Mouse (Mus musculus) midbrain, embryonic 11.5 days (tissue): Measurements from ENCODE around the gene Fpgs. TPM values are rescaled to one million over a fixed set of nuclear protein-coding genes. Genes with fewer than 3 reads are reported as not detected.

Experiments
- ATAC-seq: fragments of 200-750 bp; cut with Nextera tagmentation; 2 replicates; pipeline ENCODE4 v1.8.0; 2017; ENCODE audit warnings: moderate TSS enrichment, moderate library complexity; ENCODE audit not compliant: low FRiP score
- DNase-seq: peaks from one replicate; pipeline ENCODE4 v3.0.0; 2015; ENCODE audit warnings: low spot score; ENCODE audit errors: missing footprints
- H3K27ac ChIP-seq: fragments of 300-500 bp; sonication (generic); 2 replicates; pipeline ENCODE4 v1.5.1; 2014; ENCODE audit warnings: low read depth, low read length
- H3K27me3 ChIP-seq: fragments of 300-500 bp; sonication (generic); 2 replicates; pipeline ENCODE4 v1.6.1; 2014; ENCODE audit warnings: mild to moderate bottlenecking, low read length, moderate library complexity, mixed read lengths; ENCODE audit not compliant: control insufficient read depth, insufficient read depth
- H3K36me3 ChIP-seq: fragments of 300-500 bp; sonication (generic); 2 replicates; pipeline ENCODE4 v1.6.1; 2014; ENCODE audit warnings: mild to moderate bottlenecking, low read length, moderate library complexity, mixed read lengths; ENCODE audit not compliant: control insufficient read depth, insufficient read depth
- H3K4me1 ChIP-seq: fragments of 300-500 bp; sonication (generic); 2 replicates; pipeline ENCODE4 v1.6.1; 2014; ENCODE audit warnings: low read length; ENCODE audit not compliant: control insufficient read depth, insufficient read depth
- H3K4me2 ChIP-seq: fragments of 300-500 bp; sonication (generic); 2 replicates; pipeline ENCODE4 v1.6.1; 2014; ENCODE audit warnings: mild to moderate bottlenecking, moderate library complexity
- H3K4me3 ChIP-seq: fragments of 300-500 bp; sonication (generic); 2 replicates; pipeline ENCODE4 v1.5.1; 2014; ENCODE audit warnings: low read depth, low read length
- H3K9ac ChIP-seq: fragments of 300-500 bp; sonication (generic); 2 replicates; pipeline ENCODE4 v1.6.1; 2014; ENCODE audit warnings: low read length
- H3K9me3 ChIP-seq: fragments of 300-500 bp; sonication (generic); 2 replicates; pipeline ENCODE4 v1.6.1; 2016; ENCODE audit warnings: low read length; ENCODE audit not compliant: control insufficient read depth
- WGBS: fragments of 180-500 bp; shearing (Covaris S2); extraction: QIAGEN DNeasy Blood & Tissue Kit; methylation state at CpG from one replicate; pipeline ENCODE4 v1.1.7; 2014; 5-methylcytosine and 5-hydroxymethylcytosine counted together
- polyA plus RNA-seq: library from polyadenylated mRNA; unstranded; fragments of >200 nt; fragmentation: Nextera tagmentation; extraction: Ambion mirVana; gene quantifications from 2 replicates; pipeline ENCODE4 v1.2.1, GENCODE M21; 2014

Gene Fpgs
- polyA plus RNA-seq, 1 experiment from 2014 or later = 13.9 TPM

DNA sequence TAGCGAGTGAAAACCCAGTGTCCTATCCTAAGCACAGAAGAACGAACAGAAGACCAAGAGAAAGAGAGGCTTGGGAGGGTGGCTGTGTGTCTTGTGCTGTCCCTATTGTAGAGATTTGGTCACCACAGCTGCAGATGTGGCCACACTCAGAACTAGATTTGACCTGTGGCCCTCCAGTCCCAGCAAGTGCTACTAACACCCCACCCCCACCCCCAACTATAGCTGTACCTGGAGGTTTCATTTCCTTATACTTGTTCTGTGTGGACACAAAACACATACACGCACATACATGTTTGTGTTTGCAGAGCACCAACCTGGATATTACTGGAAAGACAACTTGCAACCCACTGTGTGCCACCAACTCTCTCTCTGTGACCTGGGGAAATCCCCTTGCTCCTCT is 16.1 kb upstream of the Fpgs start:
- Histone ChIP-seq H3K27ac (no peak overlapping the region), H3K4me1 (no peaks in the 10 kb centered on the region), H3K27me3 (no peaks in the 10 kb centered on the region), H3K4me2 (no peak overlapping the region), H3K36me3 (no peaks in the 10 kb centered on the region), H3K9ac (no peak overlapping the region), H3K4me3 (no peak overlapping the region), H3K9me3 (no peaks in the 10 kb centered on the region)
- ATAC-seq (no peak), DNase-seq (no peak)
- WGBS = 92% methylated on average over 3 of the region's 3 CpGs

DNA sequence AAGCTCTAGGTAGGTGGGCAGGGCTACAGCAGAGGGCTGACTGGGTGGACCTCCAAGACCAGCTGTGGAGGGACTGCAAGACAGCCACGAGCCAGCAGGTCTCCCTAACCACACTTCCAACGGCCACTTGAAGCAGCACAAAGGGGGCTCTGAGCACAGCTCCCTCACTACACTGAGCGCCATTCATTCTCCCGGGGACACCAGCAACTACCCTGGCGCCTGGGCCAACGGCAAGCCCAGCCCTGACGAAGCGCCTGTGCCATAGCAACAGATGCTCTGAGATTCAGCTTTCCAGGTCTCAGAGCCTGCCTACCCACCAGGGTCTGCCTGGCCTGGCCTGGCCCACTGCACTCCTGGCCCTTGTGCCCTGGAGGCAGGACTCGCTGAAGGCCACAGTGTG is 14.8 kb upstream of the Fpgs start:
- no peaks in the 10 kb centered on the region for H3K36me3 ChIP-seq
- no peak overlapping the region for H3K27ac ChIP-seq
- no peak overlapping the region for H3K4me3 ChIP-seq
- H3K4me2 ChIP-seq = no peak overlapping the region
- peaks cover 5% of the 10 kb centered on the region for H3K4me1 ChIP-seq
- H3K9ac ChIP-seq = no peak overlapping the region; the same call in 1 of the 2 replicates
- ATAC-seq (no peak), DNase-seq (no peak)
- WGBS = 64% methylated on average over 9 of the region's 9 CpGs
- no peaks in the 10 kb centered on the region for H3K9me3 ChIP-seq
- H3K27me3 ChIP-seq = no peaks in the 10 kb centered on the region

DNA sequence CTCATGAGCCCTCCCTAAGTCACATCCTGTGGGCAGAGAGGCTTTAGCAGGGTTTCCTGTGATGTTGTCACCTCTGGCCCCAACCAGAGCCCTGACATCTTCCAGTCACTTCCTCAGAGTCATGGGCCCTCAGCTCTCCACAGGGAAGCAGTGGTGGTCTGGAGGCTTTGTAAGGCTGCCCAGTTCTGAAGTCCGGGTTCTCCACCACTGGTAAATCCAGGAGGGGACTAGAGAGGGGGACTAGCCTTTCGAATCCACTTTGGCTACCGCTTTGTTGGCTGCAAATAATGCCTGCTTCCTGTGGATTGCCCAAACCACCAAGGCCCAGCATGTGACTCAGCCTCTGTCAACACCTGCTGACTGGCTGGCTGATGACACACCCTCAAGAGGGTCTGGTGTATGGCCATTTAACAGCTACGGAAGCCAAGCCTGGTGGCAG is 11.1 kb upstream of the Fpgs start:
- ATAC-seq = no peak
- Histone ChIP-seq H3K36me3 (peaks cover 1% of the 10 kb centered on the region; the same call in 1 of the 2 replicates), H3K27me3 (no peaks in the 10 kb centered on the region), H3K4me2 (no peak overlapping the region), H3K9me3 (no peaks in the 10 kb centered on the region), H3K4me1 (peaks cover 16% of the 10 kb centered on the region), H3K27ac (no peak overlapping the region), H3K9ac (no peak overlapping the region), H3K4me3 (no peak overlapping the region)
- WGBS = 81% methylated on average over 4 of the region's 4 CpGs
- no peak for DNase-seq

DNA sequence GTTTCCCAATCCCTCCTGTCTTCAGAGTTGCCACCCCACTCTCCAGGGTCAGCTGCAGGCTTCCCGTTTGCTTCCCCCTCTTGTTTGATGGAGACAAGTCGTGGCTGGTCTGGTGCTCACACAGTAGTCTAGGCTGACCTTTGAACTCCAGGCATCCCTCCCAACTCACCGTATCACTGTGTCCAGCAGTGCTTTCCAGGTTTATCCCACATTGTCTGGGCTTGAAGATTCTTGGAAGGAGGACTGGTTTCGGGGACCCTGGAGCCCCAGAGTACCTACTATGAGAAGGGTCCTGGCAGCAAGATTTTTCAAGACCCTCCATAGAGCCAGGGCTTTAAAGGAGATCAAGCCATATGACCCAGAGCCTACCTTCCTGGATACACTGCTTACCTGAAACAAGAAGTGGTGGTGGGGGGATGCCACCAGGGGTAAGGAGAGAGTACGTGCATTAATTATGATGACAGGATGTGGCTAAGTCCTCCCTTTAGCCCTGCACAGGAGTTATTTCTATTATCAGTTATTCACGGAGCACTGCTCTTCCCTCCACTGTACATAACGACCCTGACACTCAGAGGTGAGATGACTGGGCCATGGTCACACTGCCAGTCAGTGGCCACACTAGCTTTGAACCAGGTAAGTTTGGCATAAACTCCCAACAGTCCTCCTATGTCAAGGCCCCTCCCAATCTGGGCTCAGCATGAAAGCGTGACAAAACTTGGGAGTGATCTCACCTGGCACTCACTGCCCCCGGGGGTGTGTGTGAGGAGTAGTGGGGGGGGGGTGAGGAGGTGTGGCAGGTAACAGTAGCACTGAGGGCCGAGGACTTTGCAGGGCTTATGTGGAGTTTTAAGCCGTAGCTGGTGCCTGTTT is 10.4 kb upstream of the Fpgs start:
- no peak for DNase-seq
- H3K4me3 ChIP-seq = no peak overlapping the region
- H3K4me2 ChIP-seq = no peak overlapping the region; the same call in 1 of the 2 replicates
- no peaks in the 10 kb centered on the region for H3K9me3 ChIP-seq
- peaks cover 16% of the 10 kb centered on the region for H3K4me1 ChIP-seq
- no peak overlapping the region for H3K27ac ChIP-seq
- no peaks in the 10 kb centered on the region for H3K27me3 ChIP-seq
- 64% methylated on average over 11 of the region's 11 CpGs for whole genome bisulfite sequencing
- H3K36me3 ChIP-seq = peaks cover 7% of the 10 kb centered on the region
- no peak overlapping the region; the same call in 1 of the 2 replicates for H3K9ac ChIP-seq
- no peak for ATAC-seq

DNA sequence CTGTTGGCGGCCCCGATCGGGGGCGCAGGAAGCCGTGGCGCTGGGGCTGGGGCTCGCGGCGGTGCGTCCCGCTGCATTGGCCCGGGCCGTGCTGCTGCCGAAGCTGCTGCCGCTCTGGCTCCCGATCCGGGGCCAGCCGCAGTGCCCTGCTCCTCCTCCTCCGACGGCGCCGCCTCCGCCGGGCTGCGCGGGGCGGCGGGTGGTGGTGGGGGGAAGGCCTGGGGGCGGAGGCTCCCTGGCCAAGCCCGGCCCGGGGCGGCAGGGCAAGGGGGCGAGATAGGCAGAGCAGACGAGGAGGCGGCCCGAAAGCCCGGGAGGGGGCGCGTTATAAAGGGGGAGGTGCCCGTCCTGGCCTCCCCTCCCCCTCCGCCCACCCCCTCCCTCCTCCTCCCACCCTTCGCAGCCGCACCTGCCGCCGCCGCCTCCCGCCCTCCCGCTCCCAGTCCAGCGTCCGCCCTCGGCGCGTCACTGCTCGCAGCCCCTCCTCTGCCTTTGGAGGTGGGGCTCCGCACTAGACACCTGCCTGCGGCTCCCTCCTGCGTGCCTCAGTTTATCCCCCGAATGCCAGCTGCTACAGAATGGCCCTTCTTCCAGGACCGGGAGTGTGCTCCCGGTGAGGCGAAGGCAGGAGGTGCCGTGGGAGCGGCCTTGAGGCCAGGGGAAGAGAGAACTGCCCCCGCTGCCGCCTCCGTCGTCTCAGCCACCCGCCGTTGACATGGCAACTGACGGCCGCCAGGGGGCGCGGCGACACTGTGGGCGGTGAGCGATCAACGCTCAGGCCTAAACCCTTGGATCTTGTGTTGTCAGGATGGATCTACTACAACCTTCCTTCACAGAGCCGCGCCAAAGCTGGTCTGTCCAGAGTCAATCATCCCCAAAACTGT is 9.2 kb upstream of the Fpgs start, which contains the start of gene Cdk9:
TSS of gene Cdk9 (minus strand) at position 143 of the 884 bp plus-strand sequence.
- peaks cover 12% of the 10 kb centered on the region for H3K36me3 ChIP-seq
- peak within 1 kb of the TSS; percentile 74 for H3K4me3 ChIP-seq
- H3K9me3 ChIP-seq = no peaks in the 10 kb centered on the region
- 0% methylated on average over 52 of the region's 79 CpGs for WGBS
- peak within 1 kb of the TSS; percentile 92 for H3K4me2 ChIP-seq
- peaks cover 16% of the 10 kb centered on the region for H3K4me1 ChIP-seq
- H3K27ac ChIP-seq = peak within 1 kb of the TSS; percentile 94
- H3K9ac ChIP-seq = peak within 1 kb of the TSS; percentile 88
- DNase-seq = peak; percentile 99
- peak; percentile 82 for ATAC-seq
- H3K27me3 ChIP-seq = no peaks in the 10 kb centered on the region

DNA sequence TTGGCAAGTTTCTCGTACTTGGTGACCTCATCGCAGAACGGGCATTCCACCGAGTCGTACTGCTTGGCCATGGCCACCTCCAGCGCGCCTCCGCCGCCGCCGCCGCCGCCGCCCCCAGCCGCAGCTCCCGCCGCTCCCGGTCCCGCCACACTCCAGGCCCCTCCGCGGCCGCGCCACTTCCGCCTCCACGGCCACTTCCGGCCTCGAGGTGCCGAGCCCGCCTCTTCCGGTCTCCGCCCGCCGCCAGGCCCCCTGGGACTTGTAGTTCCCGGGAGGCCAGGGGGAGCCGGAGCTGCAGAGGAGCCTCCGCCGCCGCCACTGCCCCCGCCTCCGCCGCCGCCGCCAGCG is 8.6 kb upstream of the Fpgs start:
- peaks cover 15% of the 10 kb centered on the region for H3K36me3 ChIP-seq
- no peaks in the 10 kb centered on the region for H3K27me3 ChIP-seq
- peak overlapping the region; percentile 88 for H3K9ac ChIP-seq
- peak; percentile 99 for DNase-seq
- peak overlapping the region; percentile 92 for H3K4me2 ChIP-seq
- no peaks in the 10 kb centered on the region for H3K9me3 ChIP-seq
- peak overlapping the region; percentile 94 for H3K27ac ChIP-seq
- under 1% methylated on average over 27 of the region's 44 CpGs for WGBS
- H3K4me3 ChIP-seq = peak overlapping the region; percentile 74
- peak; percentile 89 for ATAC-seq
- peaks cover 16% of the 10 kb centered on the region for H3K4me1 ChIP-seq

DNA sequence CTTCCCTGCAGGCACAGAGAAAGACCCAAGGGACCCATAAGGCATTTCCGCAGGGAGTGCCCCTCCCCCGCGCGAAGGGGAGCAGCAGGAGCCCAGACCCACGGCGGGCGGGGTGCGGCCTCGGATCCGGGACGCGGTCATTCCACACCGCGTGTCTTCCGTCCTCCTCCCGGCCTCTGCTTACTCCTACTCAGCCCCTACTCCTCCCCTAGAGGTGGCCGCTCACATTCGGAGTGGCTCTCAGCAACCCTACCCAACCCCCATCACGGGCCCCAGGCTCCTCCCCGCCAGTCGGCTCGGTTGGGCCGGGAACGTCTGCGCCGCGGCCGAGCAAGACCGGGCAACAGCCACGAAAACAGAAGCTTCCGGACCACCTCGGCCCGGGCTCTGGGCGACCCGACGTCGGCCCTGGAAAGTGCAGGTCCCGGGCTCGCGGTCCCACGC is 8.2 kb upstream of the Fpgs start:
- Histone ChIP-seq H3K27ac (peak overlapping the region; percentile 94), H3K4me1 (peaks cover 16% of the 10 kb centered on the region), H3K27me3 (no peaks in the 10 kb centered on the region), H3K9me3 (no peaks in the 10 kb centered on the region), H3K4me2 (peak overlapping the region; percentile 92), H3K36me3 (peaks cover 15% of the 10 kb centered on the region), H3K9ac (peak overlapping the region; percentile 88), H3K4me3 (peak overlapping the region; percentile 74)
- under 1% methylated on average over 41 of the region's 41 CpGs for WGBS
- peak; percentile 91 for DNase-seq
- ATAC-seq = peak; percentile 61

DNA sequence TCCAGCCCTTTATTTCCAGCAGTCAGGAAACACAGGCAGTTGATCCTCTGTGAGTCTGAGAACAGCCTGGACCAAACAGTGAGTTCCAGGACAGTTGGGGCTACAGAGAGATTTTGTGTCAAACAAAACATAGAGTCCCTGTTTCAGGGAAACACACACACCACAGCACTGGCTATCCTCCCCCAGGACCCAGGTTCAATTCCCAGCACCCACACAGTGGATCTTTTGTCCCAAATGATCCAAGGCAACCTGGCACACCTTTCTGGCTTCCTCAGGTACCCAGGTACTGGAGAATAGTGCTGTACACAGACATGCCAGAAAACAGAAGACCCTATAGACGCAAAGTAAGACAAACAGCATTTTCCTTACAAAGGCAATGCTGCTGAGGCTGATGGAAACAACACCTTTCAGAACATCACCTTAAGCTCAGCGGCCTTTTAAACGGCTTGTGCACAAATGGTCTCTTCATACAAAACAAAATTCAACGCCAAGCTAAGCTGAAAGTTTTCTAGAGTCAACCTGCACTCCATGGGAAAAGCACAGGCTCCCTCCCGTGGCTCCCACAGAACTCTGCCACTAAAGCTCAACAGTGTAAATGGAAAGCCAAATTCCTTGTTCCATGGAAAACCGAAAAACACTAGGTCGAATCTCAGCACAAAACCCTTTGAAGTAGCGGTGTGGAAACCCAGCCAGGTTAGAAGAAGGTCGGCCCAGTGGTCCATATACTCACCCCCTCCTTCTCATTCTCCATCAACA is 7.5 kb upstream of the Fpgs start:
- H3K9ac ChIP-seq = peak overlapping the region; percentile 88
- 26% methylated on average over 9 of the region's 9 CpGs for WGBS
- H3K4me3 ChIP-seq = peak overlapping the region; percentile 74
- no peak overlapping the region for H3K27ac ChIP-seq
- peaks cover 19% of the 10 kb centered on the region for H3K36me3 ChIP-seq
- DNase-seq = no peak
- peak overlapping the region; percentile 92 for H3K4me2 ChIP-seq
- H3K4me1 ChIP-seq = peaks cover 16% of the 10 kb centered on the region
- H3K27me3 ChIP-seq = no peaks in the 10 kb centered on the region
- ATAC-seq = no peak
- no peaks in the 10 kb centered on the region for H3K9me3 ChIP-seq
